Mouse (Mus musculus): ENCODE measurements around the gene Myadml2. TPM values are rescaled to one million over a fixed set of nuclear protein-coding genes. Genes with fewer than 3 reads are reported as not detected.

The Myadml2 gene
- polyA plus RNA-seq, 2 experiments = 0.07 to 0.67 TPM

DNA sequence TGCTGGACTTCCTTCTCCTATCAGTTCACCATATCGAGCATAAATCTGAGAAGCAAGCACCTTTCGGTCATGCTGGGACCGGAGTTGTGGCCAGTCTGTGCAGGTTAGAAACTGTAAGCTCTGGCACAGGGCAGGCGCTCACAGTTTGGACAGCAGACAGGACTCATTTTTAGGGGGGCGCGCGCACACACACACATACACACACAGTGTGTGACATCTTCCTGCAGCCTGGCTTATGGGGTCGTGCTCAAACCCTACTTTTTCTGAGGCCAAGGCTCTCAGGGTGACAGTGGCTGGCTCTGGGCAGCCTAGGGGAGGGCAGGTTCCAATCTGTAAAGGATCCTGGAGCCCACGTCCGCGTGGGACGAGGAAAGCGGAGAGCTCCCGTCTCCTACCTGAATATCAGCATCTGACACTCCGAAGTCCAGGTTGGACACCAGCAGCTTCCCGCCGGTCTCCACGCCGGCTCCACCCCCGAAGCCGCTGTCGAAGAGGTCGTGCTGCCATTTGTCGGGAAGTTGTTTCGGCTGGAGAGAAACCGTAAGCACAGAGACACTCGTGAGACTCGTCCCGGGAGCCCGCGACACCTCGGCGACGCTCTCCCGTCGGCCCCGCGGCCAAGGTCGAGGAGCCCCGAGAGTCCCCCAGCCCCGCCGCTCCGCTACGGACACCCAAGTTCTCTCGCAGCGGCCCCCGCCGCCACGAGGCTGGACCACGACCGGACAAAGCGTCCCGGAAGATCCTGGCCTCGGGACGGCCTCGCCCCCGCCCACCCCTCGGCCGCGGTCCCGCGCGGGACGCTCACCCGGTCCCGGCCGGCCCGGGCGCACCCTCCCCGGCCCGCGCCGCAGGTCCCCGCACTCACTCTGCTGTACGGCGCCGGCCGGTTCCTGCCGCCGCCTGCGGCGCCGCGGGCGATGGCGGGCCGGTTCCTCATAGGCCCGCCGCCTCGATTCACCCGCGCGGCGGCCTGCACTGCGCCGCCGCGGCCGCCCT, 50.4 kb downstream of the Myadml2 start:
- no peak for DNase-seq (ENCODE audit: low read depth in 3 of 3, low spot score in 3 of 3)

More for the DNA sequence above, 50.4 kb downstream of the Myadml2 start:
- Histone ChIP-seq H3K36me3 (replicated peaks; ENCODE audit: control insufficient read depth, insufficient read depth, low read depth) (peaks cover 56% of the 10 kb centered on the region), H3K27ac (peak overlapping the region; percentile 96), H3K4me3 (ENCODE audit: insufficient read depth in 1 of 2, low read depth in 2 of 2, low read length in 2 of 2) (peak overlapping the region; percentile 89 to 100), H3K9ac (replicated peaks) (peak overlapping the region; percentile 99), H3K4me1 (replicated peaks; ENCODE audit: control insufficient read depth in 2 of 2, insufficient read depth in 2 of 2, low read length in 1 of 2) (peaks cover 21 to 25% of the 10 kb centered on the region in 2 experiments), H3K9me3 (ENCODE audit: control insufficient read depth, low read length) (no peaks in the 10 kb centered on the region), H3K4me2 (ENCODE audit: low read depth) (peak overlapping the region; percentile 100), H3K27me3 (ENCODE audit: control insufficient read depth, insufficient read depth, low read length) (no peaks in the 10 kb centered on the region)
- WGBS (ENCODE audit: insufficient replicate concordance) = 3% methylated on average over 89 of the region's 99 CpGs
- ATAC-seq (ENCODE audit: insufficient read depth) = peak; percentile 40
- no peak for TF ChIP-seq CTCF (IDR thresholded peaks at IDR 0.05; ENCODE audit: low read depth)

Small RNA genes lying within 50 kb of the gene (microRNA-seq; reads per million reads assigned to microRNA genes)
- gene Mir6936 = 7.6 reads per million, percentile 15 among the genes with 10 or more reads in this experiment

Other genes with a start within 250 kb of the Myadml2 start
Only the 30 nearest of the 32 such genes appear.
- 0.19 and 0.25 TPM in 2 replicates for gene Pde6g, start 194.7 kb downstream of the Myadml2 start, polyA plus RNA-seq (2012; rRNA removed)
- 0.15 and 0.23 TPM in 2 replicates for gene Pde6g, start 194.7 kb downstream of the Myadml2 start, polyA plus RNA-seq (2014; fragmentation: Nextera tagmentation; extraction: Ambion mirVana)
- 5.3 and 5.8 TPM in 2 replicates for gene Oxld1, start 190.1 kb downstream of the Myadml2 start, polyA plus RNA-seq (2012; rRNA removed)
- 8.0 and 8.4 TPM in 2 replicates for gene Oxld1, start 190.1 kb downstream of the Myadml2 start, polyA plus RNA-seq (2014; fragmentation: Nextera tagmentation; extraction: Ambion mirVana)
- gene Ccdc137, start 190.0 kb downstream of the Myadml2 start, polyA plus RNA-seq (2012; rRNA removed) = 13.7 and 15.9 TPM in 2 replicates
- 11.0 and 11.1 TPM in 2 replicates for gene Ccdc137, start 190.0 kb downstream of the Myadml2 start, polyA plus RNA-seq (2014; fragmentation: Nextera tagmentation; extraction: Ambion mirVana)
- 9.9 and 11.2 TPM in 2 replicates for gene Arl16, start 180.6 kb downstream of the Myadml2 start, polyA plus RNA-seq (2012; rRNA removed)
- gene Arl16, start 180.6 kb downstream of the Myadml2 start, polyA plus RNA-seq (2014; fragmentation: Nextera tagmentation; extraction: Ambion mirVana) = 11.3 and 13.0 TPM in 2 replicates
- gene Mrpl12, start 163.5 kb downstream of the Myadml2 start, polyA plus RNA-seq (2012; rRNA removed) = 64.2 and 78.4 TPM in 2 replicates
- 127 and 130 TPM in 2 replicates for gene Mrpl12, start 163.5 kb downstream of the Myadml2 start, polyA plus RNA-seq (2014; fragmentation: Nextera tagmentation; extraction: Ambion mirVana)
- gene Slc25a10, start 156.3 kb downstream of the Myadml2 start, polyA plus RNA-seq (2012; rRNA removed) = 31.5 and 37.4 TPM in 2 replicates
- gene Slc25a10, start 156.3 kb downstream of the Myadml2 start, polyA plus RNA-seq (2014; fragmentation: Nextera tagmentation; extraction: Ambion mirVana) = 35.1 and 38.2 TPM in 2 replicates
- gene Gcgr, start 117.5 kb downstream of the Myadml2 start, polyA plus RNA-seq (2012; rRNA removed) = 19.8 and 22.8 TPM in 2 replicates
- gene Gcgr, start 117.5 kb downstream of the Myadml2 start, polyA plus RNA-seq (2014; fragmentation: Nextera tagmentation; extraction: Ambion mirVana) = 11.6 and 13.4 TPM in 2 replicates
- gene Mcrip1, start 98.4 kb downstream of the Myadml2 start, polyA plus RNA-seq (2012; rRNA removed) = 30.0 and 36.2 TPM in 2 replicates
- gene Mcrip1, start 98.4 kb downstream of the Myadml2 start, polyA plus RNA-seq (2014; fragmentation: Nextera tagmentation; extraction: Ambion mirVana) = 41.3 and 43.6 TPM in 2 replicates
- not detected in 2 replicates for gene Ppp1r27, start 97.0 kb downstream of the Myadml2 start, polyA plus RNA-seq (2012; rRNA removed)
- not detected in 2 replicates for gene Ppp1r27, start 97.0 kb downstream of the Myadml2 start, polyA plus RNA-seq (2014; fragmentation: Nextera tagmentation; extraction: Ambion mirVana)
- gene P4hb, start 74.9 kb downstream of the Myadml2 start, polyA plus RNA-seq (2012; rRNA removed) = 144 and 214 TPM in 2 replicates
- 497 and 525 TPM in 2 replicates for gene P4hb, start 74.9 kb downstream of the Myadml2 start, polyA plus RNA-seq (2014; fragmentation: Nextera tagmentation; extraction: Ambion mirVana)
- 172 and 176 TPM in 2 replicates for gene Arhgdia, start 66.5 kb downstream of the Myadml2 start, polyA plus RNA-seq (2012; rRNA removed)
- 191 and 204 TPM in 2 replicates for gene Arhgdia, start 66.5 kb downstream of the Myadml2 start, polyA plus RNA-seq (2014; fragmentation: Nextera tagmentation; extraction: Ambion mirVana)
- gene Alyref, start 49.8 kb downstream of the Myadml2 start, polyA plus RNA-seq (2012; rRNA removed) = 46.3 and 110 TPM in 2 replicates
- 347 and 349 TPM in 2 replicates for gene Alyref, start 49.8 kb downstream of the Myadml2 start, polyA plus RNA-seq (2014; fragmentation: Nextera tagmentation; extraction: Ambion mirVana)
- gene Anapc11, start 49.7 kb downstream of the Myadml2 start, polyA plus RNA-seq (2012; rRNA removed) = 44.7 and 60.4 TPM in 2 replicates
- gene Anapc11, start 49.7 kb downstream of the Myadml2 start, polyA plus RNA-seq (2014; fragmentation: Nextera tagmentation; extraction: Ambion mirVana) = 93.5 and 98.7 TPM in 2 replicates
- 5.5 and 12.3 TPM in 2 replicates for gene Npb, start 39.7 kb downstream of the Myadml2 start, polyA plus RNA-seq (2012; rRNA removed)
- 11.9 and 14.2 TPM in 2 replicates for gene Npb, start 39.7 kb downstream of the Myadml2 start, polyA plus RNA-seq (2014; fragmentation: Nextera tagmentation; extraction: Ambion mirVana)
- 127 and 135 TPM in 2 replicates for gene Pcyt2, start 30.2 kb downstream of the Myadml2 start, polyA plus RNA-seq (2012; rRNA removed)
- 86.2 and 99.6 TPM in 2 replicates for gene Pcyt2, start 30.2 kb downstream of the Myadml2 start, polyA plus RNA-seq (2014; fragmentation: Nextera tagmentation; extraction: Ambion mirVana)
- 27.6 and 30.8 TPM in 2 replicates for gene Sirt7, start 22.9 kb downstream of the Myadml2 start, polyA plus RNA-seq (2012; rRNA removed)
- 22.0 and 26.3 TPM in 2 replicates for gene Sirt7, start 22.9 kb downstream of the Myadml2 start, polyA plus RNA-seq (2014; fragmentation: Nextera tagmentation; extraction: Ambion mirVana)
- gene Mafg, start 14.6 kb downstream of the Myadml2 start, polyA plus RNA-seq (2012; rRNA removed) = 29.5 and 30.9 TPM in 2 replicates
- gene Mafg, start 14.6 kb downstream of the Myadml2 start, polyA plus RNA-seq (2014; fragmentation: Nextera tagmentation; extraction: Ambion mirVana) = 20.9 and 25.9 TPM in 2 replicates
- gene Pycr1, start 4.4 kb downstream of the Myadml2 start, polyA plus RNA-seq (2012; rRNA removed) = 4.0 and 4.3 TPM in 2 replicates
- gene Pycr1, start 4.4 kb downstream of the Myadml2 start, polyA plus RNA-seq (2014; fragmentation: Nextera tagmentation; extraction: Ambion mirVana) = 4.8 and 5.1 TPM in 2 replicates
- 0.18 and 0.30 TPM in 2 replicates for gene Notum, start 13.0 kb upstream of the Myadml2 start, polyA plus RNA-seq (2012; rRNA removed)
- gene Notum, start 13.0 kb upstream of the Myadml2 start, polyA plus RNA-seq (2014; fragmentation: Nextera tagmentation; extraction: Ambion mirVana) = 0.18 TPM in 1 of 2 replicates, not detected in the other
- 16.9 and 20.4 TPM in 2 replicates for gene Aspscr1, start 24.8 kb upstream of the Myadml2 start, polyA plus RNA-seq (2012; rRNA removed)
- 34.6 and 37.5 TPM in 2 replicates for gene Aspscr1, start 24.8 kb upstream of the Myadml2 start, polyA plus RNA-seq (2014; fragmentation: Nextera tagmentation; extraction: Ambion mirVana)
- 64.2 and 78.3 TPM in 2 replicates for gene Cenpx, start 65.6 kb upstream of the Myadml2 start, polyA plus RNA-seq (2012; rRNA removed)
- 119 and 128 TPM in 2 replicates for gene Cenpx, start 65.6 kb upstream of the Myadml2 start, polyA plus RNA-seq (2014; fragmentation: Nextera tagmentation; extraction: Ambion mirVana)
- 6.6 and 9.3 TPM in 2 replicates for gene Lrrc45, start 65.8 kb upstream of the Myadml2 start, polyA plus RNA-seq (2012; rRNA removed)
- 6.2 and 8.3 TPM in 2 replicates for gene Lrrc45, start 65.8 kb upstream of the Myadml2 start, polyA plus RNA-seq (2014; fragmentation: Nextera tagmentation; extraction: Ambion mirVana)
- 1.3 and 1.7 TPM in 2 replicates for gene Rac3, start 73.3 kb upstream of the Myadml2 start, polyA plus RNA-seq (2012; rRNA removed)
- 0.13 TPM in 1 of 2 replicates, not detected in the other for gene Rac3, start 73.3 kb upstream of the Myadml2 start, polyA plus RNA-seq (2014; fragmentation: Nextera tagmentation; extraction: Ambion mirVana)
- gene Dcxr, start 79.1 kb upstream of the Myadml2 start, polyA plus RNA-seq (2012; rRNA removed) = 10.4 and 11.3 TPM in 2 replicates
- gene Dcxr, start 79.1 kb upstream of the Myadml2 start, polyA plus RNA-seq (2014; fragmentation: Nextera tagmentation; extraction: Ambion mirVana) = 15.1 and 17.0 TPM in 2 replicates
- gene Cbr2, start 84.0 kb upstream of the Myadml2 start, polyA plus RNA-seq (2012; rRNA removed) = 0.20 TPM in 1 of 2 replicates, not detected in the other
- gene Cbr2, start 84.0 kb upstream of the Myadml2 start, polyA plus RNA-seq (2014; fragmentation: Nextera tagmentation; extraction: Ambion mirVana) = not detected in 2 replicates
- 1.3 and 2.0 TPM in 2 replicates for gene Hmga1b, start 114.6 kb upstream of the Myadml2 start, polyA plus RNA-seq (2012; rRNA removed)
- gene Hmga1b, start 114.6 kb upstream of the Myadml2 start, polyA plus RNA-seq (2014; fragmentation: Nextera tagmentation; extraction: Ambion mirVana) = 3.8 and 4.3 TPM in 2 replicates
- 8.6 and 10.2 TPM in 2 replicates for gene Rfng, start 136.0 kb upstream of the Myadml2 start, polyA plus RNA-seq (2012; rRNA removed)
- gene Rfng, start 136.0 kb upstream of the Myadml2 start, polyA plus RNA-seq (2014; fragmentation: Nextera tagmentation; extraction: Ambion mirVana) = 5.5 and 9.6 TPM in 2 replicates
- 65.2 and 66.6 TPM in 2 replicates for gene Gps1, start 136.1 kb upstream of the Myadml2 start, polyA plus RNA-seq (2012; rRNA removed)
- gene Gps1, start 136.1 kb upstream of the Myadml2 start, polyA plus RNA-seq (2014; fragmentation: Nextera tagmentation; extraction: Ambion mirVana) = 76.5 and 78.6 TPM in 2 replicates
- 25.4 and 34.0 TPM in 2 replicates for gene Dus1l, start 148.2 kb upstream of the Myadml2 start, polyA plus RNA-seq (2012; rRNA removed)
- gene Dus1l, start 148.2 kb upstream of the Myadml2 start, polyA plus RNA-seq (2014; fragmentation: Nextera tagmentation; extraction: Ambion mirVana) = 61.2 and 64.3 TPM in 2 replicates
- gene Fasn, start 176.4 kb upstream of the Myadml2 start, polyA plus RNA-seq (2012; rRNA removed) = 51.6 and 59.8 TPM in 2 replicates
- 17.7 and 22.3 TPM in 2 replicates for gene Fasn, start 176.4 kb upstream of the Myadml2 start, polyA plus RNA-seq (2014; fragmentation: Nextera tagmentation; extraction: Ambion mirVana)

Data from liver, embryonic 14.5 days (tissue).